Mouse (Mus musculus) gastrocnemius, adult 2 months (tissue): Measurements from ENCODE around the gene Klf12. TPM values are rescaled to one million over a fixed set of nuclear protein-coding genes. Genes with fewer than 3 reads are reported as not detected.

ENCODE experiments used
- DNase-seq: peaks from one replicate; pipeline ENCODE4 v3.0.0; 2022
- H3K27ac ChIP-seq: fragments of 200-600 bp; 2 replicates; pipeline ENCODE4 v1.8.1; 2022; ENCODE audit warnings: mild to moderate bottlenecking
- H3K4me3 ChIP-seq: fragments of 200-600 bp; 2 replicates; pipeline ENCODE4 v1.8.1; 2022; ENCODE audit warnings: mild to moderate bottlenecking, moderate library complexity
- CTCF ChIP-seq: fragments of 200-600 bp; IDR thresholded peaks from 2 replicates; pipeline ENCODE4 v1.8.1; 2022; ENCODE audit warnings: antibody characterized with exemption, mild to moderate bottlenecking, moderate library complexity
- intact Hi-C: fragments of 180-260 bp; cut with DNase I; formaldehyde crosslinking; loops from one replicate; pipeline ENCODE4 v1.15.1; 2025
- total RNA-seq, 2 experiments: library from RNA; stranded (reverse); gene quantifications; 2 replicates each; pipeline ENCODE4 v1.2.3; 2021

Klf12 gene
- total RNA-seq, 2 experiments from 2014 or later = 10.3 to 16.8 TPM

GRCm38 (mm10) chr14:100224151-100224550, 60.3 kb downstream of the Klf12 start:
- intact Hi-C loops = no loop called here
- Histone ChIP-seq H3K4me3 (no peak overlapping the region), H3K27ac (no peak overlapping the region)
- no peak for TF ChIP-seq CTCF
- DNase-seq = no peak

GRCm38 (mm10) chr14:100222260-100222659, 62.2 kb downstream of the Klf12 start:
- Histone ChIP-seq H3K27ac (no peak overlapping the region), H3K4me3 (no peak overlapping the region)
- intact Hi-C loops = no loop called here
- TF ChIP-seq CTCF = no peak
- no peak for DNase-seq

DNA sequence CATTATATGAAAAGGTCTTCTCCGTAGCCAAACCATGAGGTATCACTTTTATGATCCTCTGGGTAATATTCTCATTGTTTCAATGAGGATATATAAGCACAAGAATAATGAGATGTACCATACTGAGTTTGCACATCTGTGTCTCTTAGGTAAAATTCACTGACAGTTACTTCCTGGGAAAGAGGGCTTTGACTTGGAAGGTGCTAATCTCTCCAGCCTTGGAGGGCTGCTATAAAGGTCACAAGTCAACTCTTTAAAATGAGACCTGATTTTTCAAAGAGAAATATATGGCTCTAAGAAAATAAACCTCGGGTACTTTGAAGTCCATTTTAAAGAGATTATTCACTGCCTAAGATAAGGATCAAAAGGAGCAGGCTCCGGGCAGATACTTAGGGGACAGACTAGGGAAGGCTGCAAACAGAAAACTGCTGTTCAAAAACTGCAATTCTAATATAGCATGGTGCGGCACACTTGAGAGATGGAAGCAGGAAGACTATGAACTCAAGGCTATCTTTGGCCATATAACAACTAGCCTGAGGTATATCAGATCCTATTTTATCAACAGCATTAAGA, 69.2 kb downstream of the Klf12 start:
- Histone ChIP-seq H3K27ac (no peak overlapping the region), H3K4me3 (no peak overlapping the region)
- intact Hi-C loops = no loop called here
- no peak for DNase-seq
- no peak for TF ChIP-seq CTCF

DNA sequence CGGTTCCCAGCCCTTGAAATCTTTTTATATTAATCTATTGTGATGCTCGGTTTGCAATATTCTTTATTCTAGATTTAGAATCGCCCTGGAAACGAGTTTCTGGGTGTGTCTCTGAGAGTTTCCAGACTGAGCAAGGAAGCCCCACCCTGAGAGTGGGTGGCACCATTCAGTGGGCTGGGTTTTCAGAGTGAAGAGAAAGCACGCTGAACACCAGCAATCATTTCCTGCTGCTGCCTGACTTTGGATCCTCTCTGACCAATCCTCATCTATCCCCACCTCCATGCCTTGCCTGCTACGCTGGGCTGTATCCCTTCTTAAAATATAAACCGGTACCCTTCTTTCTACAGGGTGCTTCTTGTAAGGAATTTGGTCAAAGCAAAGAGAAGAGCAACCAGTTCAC, 71.4 kb downstream of the Klf12 start:
- DNase-seq = peak; percentile 64
- TF ChIP-seq CTCF = no peak
- intact Hi-C loops = loop anchor here (5.0 kb wide), 1 partner anchor 69 kb away; the partner anchor contains the start of gene Klf12

DNA sequence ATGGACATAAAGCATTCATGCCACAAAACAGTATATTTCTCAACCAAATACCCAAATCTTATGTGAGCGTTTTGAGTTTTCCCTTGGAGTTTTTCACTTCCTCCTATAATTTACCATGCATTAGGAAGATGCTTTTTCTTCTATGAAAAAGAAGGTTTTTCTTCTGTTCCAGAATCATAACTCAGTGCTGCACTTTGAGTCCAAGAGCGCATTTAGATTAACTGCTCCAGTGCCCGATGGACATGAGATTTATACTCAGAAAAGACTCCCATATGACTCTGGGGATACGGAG, 72.7 kb downstream of the Klf12 start:
- no peak for TF ChIP-seq CTCF
- Histone ChIP-seq H3K27ac (peak overlapping the region; percentile 72), H3K4me3 (no peak overlapping the region)
- intact Hi-C loops = loop anchor here (5.0 kb wide), 1 partner anchor 71 kb away; the partner anchor contains the start of gene Klf12
- DNase-seq = no peak

More for the DNA sequence above, 71.4 kb downstream of the Klf12 start:
- peak overlapping the region; percentile 37 for H3K4me3 ChIP-seq
- H3K27ac ChIP-seq = peak overlapping the region; percentile 65

- Histone ChIP-seq H3K4me3 (peak overlapping the region; percentile 61), H3K27ac (peak overlapping the region; percentile 72)
- intact Hi-C loops = loop anchor here (5.0 kb wide), 1 partner anchor 71 kb away; the partner anchor contains the start of gene Klf12
Measured at GRCm38 (mm10) chr14:100211036-100211825, 73.2 kb downstream of the Klf12 start.

DNA sequence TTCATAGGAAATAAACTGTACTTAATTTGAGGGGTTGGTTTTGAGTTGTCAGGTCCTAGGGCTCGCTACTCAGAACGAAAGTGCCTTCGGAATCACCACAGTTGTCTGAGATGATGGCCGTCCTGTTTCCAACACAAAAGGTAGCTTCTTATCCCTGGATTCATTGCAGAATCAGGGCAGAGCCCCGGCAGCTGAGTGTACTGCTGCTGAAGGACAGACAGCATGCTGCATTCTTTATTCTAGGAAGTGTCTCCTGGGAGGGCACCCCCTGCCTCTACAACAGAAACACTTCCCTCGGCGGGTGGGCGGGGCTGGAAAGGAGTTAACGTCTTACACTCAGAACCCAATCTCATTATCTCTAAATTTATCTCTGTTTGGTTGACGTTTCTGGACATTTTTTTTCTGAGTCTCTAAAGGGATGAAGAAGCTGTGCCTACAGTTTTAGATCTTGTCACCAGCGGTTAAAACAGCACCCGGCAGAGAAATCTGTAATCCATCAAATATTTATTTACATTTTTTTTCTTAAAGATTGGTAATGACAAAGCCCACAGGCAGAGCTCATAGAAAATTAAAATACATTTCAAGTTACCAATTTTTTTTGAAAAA, 74.6 kb downstream of the Klf12 start:
- no peak for DNase-seq
- no peak overlapping the region for H3K4me3 ChIP-seq
- H3K27ac ChIP-seq = no peak overlapping the region
- intact Hi-C loops = loop anchor here (5.0 kb wide), 1 partner anchor 72 kb away; the partner anchor contains the start of gene Klf12
- no peak for TF ChIP-seq CTCF

More at GRCm38 (mm10) chr14:100211036-100211825, 73.2 kb downstream of the Klf12 start:
- DNase-seq = peak; percentile 78
- no peak for TF ChIP-seq CTCF

GRCm38 (mm10) chr14:100207081-100207480, 77.4 kb downstream of the Klf12 start:
- H3K4me3 ChIP-seq = no peak overlapping the region
- TF ChIP-seq CTCF = no peak
- DNase-seq = no peak
- no peak overlapping the region for H3K27ac ChIP-seq
- intact Hi-C loops = no loop called here

- intact Hi-C loops = no loop called here
Measured at GRCm38 (mm10) chr14:100206207-100206606, 78.3 kb downstream of the Klf12 start.

DNA sequence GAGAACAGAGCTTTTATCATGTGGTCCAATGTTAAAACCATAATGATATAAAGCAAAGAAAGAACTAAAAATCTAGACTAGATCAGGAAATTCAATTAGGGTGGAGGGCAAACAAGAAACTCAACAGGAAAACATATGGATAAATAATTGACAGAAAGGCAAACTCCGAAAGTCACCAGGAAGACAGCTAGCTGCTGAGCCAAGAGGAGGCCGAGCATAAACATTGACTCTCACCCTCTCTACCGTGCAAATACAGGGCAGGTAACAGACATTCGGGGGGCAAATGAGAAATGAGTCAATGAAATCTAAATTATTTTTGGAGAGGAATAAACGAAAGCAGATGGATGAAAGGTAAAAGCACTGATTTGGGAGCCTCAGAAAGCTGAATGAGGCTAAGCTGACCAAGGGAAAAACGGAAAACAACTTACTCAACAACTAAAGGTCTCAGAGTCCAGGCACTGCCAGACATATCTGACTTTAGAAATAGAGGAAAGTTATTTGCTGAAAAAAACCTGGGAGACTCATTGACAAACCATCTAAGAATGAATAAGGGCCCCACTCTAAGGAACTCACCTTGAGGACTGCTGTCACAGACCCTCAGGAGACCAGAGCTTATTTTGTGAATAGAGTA, 84.3 kb downstream of the Klf12 start:
- no peak overlapping the region for H3K27ac ChIP-seq
- TF ChIP-seq CTCF = no peak
- DNase-seq = no peak
- no peak overlapping the region for H3K4me3 ChIP-seq
- intact Hi-C loops = no loop called here

More at GRCm38 (mm10) chr14:100206207-100206606, 78.3 kb downstream of the Klf12 start:
- H3K27ac ChIP-seq = no peak overlapping the region
- no peak for DNase-seq
- no peak overlapping the region for H3K4me3 ChIP-seq
- no peak for TF ChIP-seq CTCF

DNA sequence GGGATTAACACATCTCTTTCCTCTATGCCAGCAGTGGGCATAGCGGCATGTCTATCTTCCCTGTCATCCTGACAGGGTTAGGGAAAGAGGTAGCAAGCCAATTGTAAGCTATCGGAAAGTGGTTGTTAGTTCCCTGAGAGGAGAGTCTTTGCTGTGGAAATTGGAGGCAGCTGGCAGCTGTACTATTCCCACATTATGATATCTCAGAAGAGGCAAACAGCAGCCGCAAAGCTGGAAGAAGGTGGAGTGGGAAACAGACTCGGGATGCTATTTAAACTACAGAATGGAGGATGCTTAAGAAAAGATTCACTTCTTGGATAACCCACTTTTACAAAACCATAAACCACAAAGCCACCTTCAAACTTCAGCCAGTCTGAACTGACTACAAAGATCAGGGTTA, 85.8 kb downstream of the Klf12 start:
- no peak for DNase-seq
- no peak for TF ChIP-seq CTCF
- no peak overlapping the region for H3K4me3 ChIP-seq
- intact Hi-C loops = no loop called here
- no peak overlapping the region for H3K27ac ChIP-seq

- TF ChIP-seq CTCF = no peak
- Histone ChIP-seq H3K27ac (no peak overlapping the region), H3K4me3 (no peak overlapping the region)
- DNase-seq = no peak
- intact Hi-C loops = no loop called here
Measured at GRCm38 (mm10) chr14:100197199-100197598, 87.3 kb downstream of the Klf12 start.
